Mouse (Mus musculus) fat pad, adult 2 months (tissue): Measurements from ENCODE around the gene Rpp25.
A peak's percentile ranks its signal among the peaks of the same experiment; 100 is the strongest.

Source experiments
- DNase-seq: peaks from one replicate; pipeline ENCODE4 v3.0.0-alpha.2; 2011; ENCODE audit warnings: low read depth, low spot score; ENCODE audit errors: extremely low read depth

Rpp25 gene

DNA sequence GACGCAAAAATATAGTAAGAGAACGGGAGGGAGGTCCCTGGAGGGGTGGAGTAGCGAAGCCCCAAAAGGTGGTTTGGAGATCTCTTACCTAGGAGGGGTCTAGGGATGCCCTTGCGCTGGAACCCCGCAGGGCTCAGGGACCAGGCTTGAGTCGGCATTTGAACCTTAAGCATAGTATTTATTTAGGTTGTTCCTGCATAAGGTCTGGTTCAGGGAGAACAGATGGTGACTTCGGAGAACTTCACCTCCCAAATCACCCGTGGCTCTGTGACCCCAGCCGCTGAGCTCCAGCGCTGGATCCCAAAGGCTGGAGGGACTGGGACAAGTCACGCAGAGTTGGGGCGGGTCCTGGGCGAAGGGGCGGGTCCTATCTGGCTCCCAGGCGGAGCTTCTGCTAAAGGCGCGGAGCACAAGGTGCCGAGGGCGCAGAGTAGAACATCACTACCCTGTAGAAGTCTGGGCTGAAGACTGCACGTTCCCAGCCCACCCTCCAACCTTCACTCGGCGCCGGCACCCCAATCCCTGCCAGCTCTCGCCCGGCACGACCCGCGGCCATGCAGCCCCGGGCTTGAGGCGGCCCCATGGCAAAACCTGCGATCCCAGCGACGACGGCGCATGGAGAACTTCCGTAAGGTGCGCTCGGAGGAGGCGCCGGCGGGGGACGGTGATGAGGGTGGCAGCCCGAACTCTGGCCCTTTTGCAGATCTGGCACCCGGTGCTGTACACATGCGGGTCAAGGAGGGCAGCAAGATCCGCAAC is at the start of gene Rpp25:
TSS of gene Rpp25 (plus strand) at position 405 of the 759 bp plus-strand sequence.
- no peak for DNase-seq

DNA sequence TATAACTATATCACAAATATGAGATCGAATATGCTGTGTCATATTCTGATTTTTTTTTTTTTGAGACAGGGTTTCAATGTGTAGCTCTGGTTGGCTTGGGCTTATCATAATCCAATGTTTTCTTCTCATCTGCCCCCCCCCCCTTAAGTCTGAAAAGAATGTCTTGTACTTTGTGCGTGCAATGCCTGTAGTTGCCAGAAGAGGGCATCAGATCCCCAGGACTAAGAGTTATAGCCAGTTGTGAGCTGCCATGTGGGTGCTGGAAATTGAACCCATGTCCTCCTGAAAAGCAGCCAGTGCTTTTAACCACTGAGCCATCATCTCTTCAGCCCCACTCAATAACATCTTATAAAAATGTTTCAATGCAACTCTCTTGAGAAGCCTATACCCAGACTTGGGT is 44.1 kb upstream of the Rpp25 start:
- no peak for DNase-seq

DNA sequence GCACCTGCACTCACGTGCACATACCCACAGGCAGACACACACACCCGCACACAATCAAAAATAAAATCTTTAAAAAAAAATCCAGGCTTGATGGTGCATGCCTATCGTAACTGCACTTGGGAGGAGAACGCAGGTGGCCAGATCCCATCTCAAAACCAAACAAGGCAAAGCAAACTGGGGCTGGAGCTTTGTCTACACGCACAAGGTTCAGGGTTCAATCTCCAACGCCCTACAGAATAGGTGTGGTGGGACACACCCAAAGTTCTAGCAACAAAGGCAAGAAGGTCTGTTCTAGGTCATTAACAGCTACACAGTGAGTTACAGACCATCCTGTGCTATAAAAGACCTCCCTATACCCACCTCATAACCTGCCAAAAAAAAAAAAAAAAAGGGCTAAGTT is 41.0 kb upstream of the Rpp25 start:
- no peak for DNase-seq

GRCm38 (mm10) chr9:57466101-57466500 is 37.7 kb upstream of the Rpp25 start:
- DNase-seq, result no peak

GRCm38 (mm10) chr9:57467271-57467771 is 36.5 kb upstream of the Rpp25 start:
- DNase-seq, result no peak

DNA sequence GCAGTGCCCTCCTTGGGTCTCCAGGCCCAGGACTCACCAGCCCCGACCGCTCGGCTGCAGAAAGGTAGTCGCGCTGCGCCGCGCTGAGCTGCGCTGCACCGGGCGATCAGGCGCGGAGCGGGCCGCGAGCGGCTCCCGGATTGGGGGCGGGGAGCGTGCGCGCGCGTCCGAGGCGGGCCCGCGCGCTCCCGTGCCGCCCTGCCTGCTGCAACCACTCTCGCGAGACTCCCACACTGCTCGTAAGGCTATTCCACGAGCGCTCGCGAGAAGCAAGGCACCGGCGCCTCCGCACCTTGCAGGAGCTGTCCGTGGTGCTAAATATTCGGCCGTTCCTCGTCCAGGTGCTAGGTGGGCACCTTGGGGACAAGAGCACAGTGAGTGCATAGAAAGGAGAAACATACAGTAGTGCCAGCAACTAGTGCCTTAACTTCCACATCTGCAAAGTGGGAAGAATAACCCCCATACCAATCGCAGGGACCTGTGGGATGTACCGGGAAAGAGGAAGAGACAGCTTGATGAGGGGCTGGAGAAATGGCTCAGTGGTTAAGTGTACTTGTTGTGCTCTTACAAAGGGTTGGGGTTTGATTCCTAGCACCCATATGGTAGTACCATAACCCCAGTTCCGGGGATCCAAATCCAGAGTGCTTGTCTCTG is 35.8 kb upstream of the Rpp25 start, which contains the start of gene Scamp5:
TSS of gene Scamp5 (minus strand) at position 165 of the 654 bp plus-strand sequence.
- peak; percentile 16 for DNase-seq

GRCm38 (mm10) chr9:57468914-57469313 is 34.9 kb upstream of the Rpp25 start:
- no peak for DNase-seq

- no peak for DNase-seq
Measured at GRCm38 (mm10) chr9:57485774-57486173, 18.1 kb upstream of the Rpp25 start.

DNA sequence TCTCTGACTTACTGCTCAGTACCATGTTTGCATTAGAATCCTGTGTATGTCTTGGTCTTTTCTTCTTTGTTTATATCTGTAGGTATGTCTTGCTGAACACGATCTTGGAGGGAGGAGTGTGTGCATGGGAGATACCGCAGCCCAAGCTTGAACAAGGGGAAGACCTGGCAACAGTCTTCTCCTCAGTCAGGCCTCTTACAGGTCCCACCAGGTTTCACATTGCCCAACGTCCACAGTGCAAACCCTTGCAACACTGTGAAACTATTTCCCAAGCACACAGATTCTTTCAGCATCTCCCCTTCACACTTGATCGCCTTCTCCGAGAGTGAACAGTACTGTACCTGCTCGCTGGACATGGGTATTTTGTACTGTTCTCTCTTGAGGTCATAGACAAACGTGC is 16.0 kb upstream of the Rpp25 start:
- DNase-seq, result no peak

- no peak for DNase-seq
Measured at GRCm38 (mm10) chr9:57493532-57493931, 10.3 kb upstream of the Rpp25 start.

- no peak for DNase-seq
Measured at GRCm38 (mm10) chr9:57494970-57495369, 8.9 kb upstream of the Rpp25 start.

DNA sequence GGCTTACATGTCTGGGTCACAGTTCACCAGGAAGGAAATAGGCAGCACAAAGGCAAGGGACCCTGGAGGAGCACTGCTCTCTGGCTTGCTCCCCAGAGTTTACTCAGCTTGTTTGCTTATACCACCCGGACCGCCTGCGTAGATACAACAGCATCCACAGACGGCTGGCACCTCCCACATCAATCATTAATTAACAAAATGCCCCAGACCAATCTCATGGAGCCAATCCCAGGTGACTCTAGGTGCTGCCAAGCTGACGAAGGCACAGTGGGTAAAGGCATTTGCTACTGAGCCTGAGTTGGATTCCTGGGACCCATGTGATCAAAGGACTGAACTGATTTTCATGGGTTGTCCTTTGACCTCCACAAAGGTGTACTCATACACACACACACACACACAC is 6.6 kb upstream of the Rpp25 start:
- no peak for DNase-seq

- no peak for DNase-seq
Measured at GRCm38 (mm10) chr9:57498536-57498935, 5.3 kb upstream of the Rpp25 start.

GRCm38 (mm10) chr9:57501452-57501851 is 2.4 kb upstream of the Rpp25 start:
- no peak for DNase-seq

DNA sequence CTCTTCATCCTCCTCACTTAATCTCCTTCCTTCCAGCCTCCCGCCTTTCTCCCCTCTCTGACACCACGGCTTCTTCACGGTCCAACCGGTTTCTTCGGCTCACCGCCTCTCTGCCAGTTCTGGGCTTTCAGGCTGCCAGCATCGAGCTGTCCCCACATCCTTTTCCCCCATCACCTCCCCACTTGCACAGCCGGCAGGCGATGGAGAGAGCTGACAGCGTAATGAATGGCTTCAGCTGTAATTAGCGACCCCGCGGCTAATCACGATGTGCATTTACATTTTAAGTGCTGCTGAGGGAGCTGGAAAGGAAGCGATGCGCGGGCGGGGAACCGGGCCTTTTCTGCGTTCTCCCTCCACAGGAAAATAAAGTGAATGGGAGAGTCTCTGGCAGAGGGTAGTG is 2.0 kb upstream of the Rpp25 start:
- no peak for DNase-seq

- DNase-seq, result no peak
Measured at GRCm38 (mm10) chr9:57502911-57503621, 760 bp upstream of the Rpp25 start.

DNA sequence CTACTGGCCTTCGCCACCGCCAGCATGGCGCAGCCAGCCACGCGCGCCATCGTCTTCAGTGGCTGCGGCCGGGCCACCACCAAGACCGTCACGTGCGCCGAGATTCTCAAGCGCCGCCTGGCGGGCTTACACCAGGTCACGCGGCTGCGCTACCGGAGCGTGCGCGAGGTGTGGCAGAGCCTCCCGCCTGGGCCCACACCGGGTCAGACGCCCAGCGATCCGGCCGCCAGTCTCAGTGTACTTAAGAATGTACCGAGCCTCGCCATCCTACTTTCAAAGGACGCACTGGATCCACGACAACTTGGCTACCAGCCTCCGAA is 515 bp downstream of the Rpp25 start:
- DNase-seq, result no peak

DNA sequence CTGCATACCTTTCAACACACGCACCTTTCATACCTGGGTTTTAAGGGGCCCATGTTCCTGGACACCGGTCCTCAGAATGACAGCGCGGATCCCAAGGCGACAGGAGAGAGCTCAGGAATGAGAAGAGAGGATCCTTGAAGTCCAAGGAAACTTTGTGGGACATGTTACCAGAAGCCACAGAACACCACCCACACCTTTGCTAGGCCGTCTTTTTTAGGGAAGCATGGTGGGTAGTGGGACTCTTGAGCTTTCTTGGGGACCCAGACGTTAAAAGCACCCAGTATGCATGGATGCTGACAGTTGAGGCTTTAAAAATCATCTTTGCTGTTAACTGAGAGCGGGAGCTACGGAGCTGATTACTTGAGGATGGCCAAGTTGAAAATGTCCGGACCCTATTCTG is 1.1 kb downstream of the Rpp25 start:
- DNase-seq, result no peak

DNA sequence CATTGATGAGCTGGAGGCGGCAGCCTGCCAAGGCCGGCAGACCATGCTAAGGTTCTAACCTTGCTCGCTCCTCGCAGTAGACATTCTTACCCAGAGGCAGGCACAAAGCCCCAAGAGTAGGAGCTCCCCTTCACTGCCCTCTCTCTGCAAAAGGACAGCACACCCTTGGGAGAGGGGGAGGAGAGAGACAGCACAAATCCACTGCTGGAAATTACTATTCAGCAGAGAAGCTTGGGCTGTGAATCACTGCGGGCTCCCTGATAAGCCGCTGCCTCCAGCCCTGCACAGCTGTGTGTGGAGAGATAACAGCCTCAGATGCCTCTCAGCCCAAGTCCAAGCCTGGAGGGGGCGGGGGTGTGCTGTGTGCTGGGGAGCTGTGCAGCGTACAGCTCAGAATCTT is 1.9 kb downstream of the Rpp25 start:
- DNase-seq, result no peak

GRCm38 (mm10) chr9:57510577-57510976 is 6.8 kb downstream of the Rpp25 start:
- DNase-seq, result no peak

GRCm38 (mm10) chr9:57517113-57517512 is 13.3 kb downstream of the Rpp25 start:
- DNase-seq, result no peak
